Mouse (Mus musculus): ENCODE measurements around the gene Tut7. TPM values are rescaled to one million over a fixed set of nuclear protein-coding genes. Genes with fewer than 3 reads are reported as not detected.

The Tut7 gene
- total and polyA plus RNA-seq, 3 experiments: 47.7 to 135 (median 53.8) TPM

DNA sequence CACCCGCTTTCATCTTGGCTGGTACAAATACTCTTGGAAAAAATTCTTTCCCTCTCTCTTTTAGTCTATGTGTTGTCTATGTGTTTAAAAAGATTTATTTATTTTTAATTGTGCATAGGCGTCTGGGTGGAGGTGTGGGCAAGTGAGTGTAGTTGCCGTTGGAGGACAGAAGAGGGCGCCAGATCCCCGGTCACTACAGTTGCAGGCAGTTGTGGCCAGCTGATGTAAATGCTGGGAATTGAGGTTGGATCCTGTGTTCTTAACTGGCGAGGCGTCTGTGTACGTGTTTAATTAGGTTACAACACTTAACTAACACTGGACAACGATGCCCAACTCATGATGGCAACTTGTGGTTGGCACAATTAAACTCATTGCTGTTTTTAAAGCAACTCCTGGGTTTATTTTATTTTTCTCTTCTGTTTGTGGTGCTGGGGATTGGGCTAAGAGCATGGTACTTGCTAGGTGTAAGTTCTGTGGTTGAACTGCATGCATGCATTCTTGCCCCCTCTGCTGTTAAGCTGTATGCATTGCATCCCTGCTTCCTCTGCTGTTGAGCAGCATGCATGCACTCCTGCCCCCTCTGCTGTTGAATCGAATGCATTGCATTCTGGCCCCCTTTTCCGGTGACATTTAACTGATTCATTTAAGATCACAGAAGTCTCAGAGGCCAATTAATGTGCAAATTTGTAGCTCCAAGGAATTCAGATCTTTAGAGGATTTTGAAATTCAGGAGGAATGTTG is 17.7 kb upstream of the Tut7 start:
- H3K27me3 ChIP-seq (ENCODE audit: control insufficient read depth in 1 of 2, insufficient read depth in 2 of 2, low read length in 2 of 2): no peaks in the 10 kb centered on the region
- H3K9ac ChIP-seq (ENCODE audit: control insufficient read depth, low read depth, low read length, poor library complexity, severe bottlenecking): no peak overlapping the region
- H3K9me3 ChIP-seq (replicated peaks; ENCODE audit: insufficient read depth, low read length): no peaks in the 10 kb centered on the region
- no peak overlapping the region for H3K27ac ChIP-seq (ENCODE audit: control insufficient read depth, low read depth, low read length)
- H3K4me1 ChIP-seq (ENCODE audit: control insufficient read depth in 1 of 2, insufficient read depth in 2 of 2, low read length in 2 of 2): peaks cover 0 to 8% of the 10 kb centered on the region in 2 experiments; a peak in 2 of 4 replicates
- H3K79me2 ChIP-seq (ENCODE audit: control insufficient read depth, insufficient read depth, low read length, poor library complexity): no peaks in the 10 kb centered on the region
- DNase-seq (ENCODE audit: low read depth, low spot score): peak; percentile 95
- no peak overlapping the region for H3K4me3 ChIP-seq (ENCODE audit: control insufficient read depth in 1 of 2, insufficient read depth in 1 of 2, low read depth in 2 of 2, low read length in 2 of 2)
- H3K36me3 ChIP-seq (ENCODE audit: control insufficient read depth in 1 of 2, insufficient read depth in 2 of 2, low read length in 2 of 2): peaks cover 0 to 9% of the 10 kb centered on the region in 2 experiments; a peak in 2 of 4 replicates
- TF ChIP-seq TBP (IDR thresholded peaks at IDR 0.05; ENCODE audit: low read depth, low read length) (0 out of 2 replicates have a peak, but pooled peaks have one; percentile 40), ELF1 (IDR thresholded peaks at IDR 0.05; ENCODE audit: low read depth, low read length) (0 out of 2 replicates have a peak, but pooled peaks have one; percentile 40), SIN3A (IDR thresholded peaks at IDR 0.05; ENCODE audit: low read length) (peak; percentile 74; the same call in 1 of the 2 replicates), RAD21 (IDR thresholded peaks at IDR 0.05; ENCODE audit: low read depth, low read length) (peak; percentile 91), USF1 (IDR thresholded peaks at IDR 0.05; ENCODE audit: low read depth, low read length) (no peak), MYB (IDR thresholded peaks at IDR 0.05; ENCODE audit: low read depth, low read length) (no peak), JUND (IDR thresholded peaks at IDR 0.05; ENCODE audit: low read depth, low read length) (peak; percentile 61; the same call in 1 of the 2 replicates), CHD2 (IDR thresholded peaks at IDR 0.05; ENCODE audit: low read length) (no peak), E2F4 (IDR thresholded peaks at IDR 0.05; ENCODE audit: borderline replicate concordance, low read depth, low read length) (no peak), ZKSCAN1 (IDR thresholded peaks at IDR 0.05; ENCODE audit: low read depth, low read length) (no peak), BHLHE40 (IDR thresholded peaks at IDR 0.05; ENCODE audit: borderline replicate concordance, low read depth, low read length) (0 out of 2 replicates have a peak, but pooled peaks have one; percentile 18), HCFC1 (IDR thresholded peaks at IDR 0.05; ENCODE audit: low read depth, low read length) (peak; percentile 41), MAZ (IDR thresholded peaks at IDR 0.05; ENCODE audit: low read depth, low read length) (peak; percentile 64; the same call in 1 of the 2 replicates), CTCF (IDR thresholded peaks at IDR 0.05 in 2 of 3, conservative IDR thresholded peaks at IDR 0.05 in 1 of 3; ENCODE audit: control insufficient read depth in 1 of 3, insufficient read depth in 1 of 3, low read depth in 2 of 3, low read length in 3 of 3, poor library complexity in 1 of 3, severe bottlenecking in 1 of 3) (peak; percentile 92 to 100 (median 99)), UBTF (IDR thresholded peaks at IDR 0.05; ENCODE audit: borderline replicate concordance, insufficient read depth, low read depth, low read length) (no peak), MEF2A (IDR thresholded peaks at IDR 0.05; ENCODE audit: extremely low read depth, insufficient replicate concordance, low read depth, low read length, poor library complexity, severe bottlenecking) (no peak), ZMIZ1 (IDR thresholded peaks at IDR 0.05; ENCODE audit: low read depth, low read length) (no peak), POLR2AphosphoS5 (IDR thresholded peaks at IDR 0.05; ENCODE audit: borderline replicate concordance, low read depth, low read length) (no peak), POLR2A (IDR thresholded peaks at IDR 0.05; ENCODE audit: control insufficient read depth in 1 of 2, insufficient read depth in 1 of 2, low read depth in 1 of 2, low read length in 2 of 2, poor library complexity in 1 of 2) (no peak), SMC3 (IDR thresholded peaks at IDR 0.05; ENCODE audit: low read depth, low read length) (peak; percentile 99), MAX (IDR thresholded peaks at IDR 0.05; ENCODE audit: low read length) (peak; percentile 77), EP300 (IDR thresholded peaks at IDR 0.05; ENCODE audit: low read depth in 1 of 2, low read length in 2 of 2) (no peak), MYC (IDR thresholded peaks at IDR 0.05; ENCODE audit: low read depth, low read length) (peak; percentile 89), CHD1 (IDR thresholded peaks at IDR 0.05; ENCODE audit: low read depth, low read length) (no peak), RCOR1 (IDR thresholded peaks at IDR 0.05; ENCODE audit: low read depth, low read length) (no peak), TAL1 (IDR thresholded peaks at IDR 0.05; ENCODE audit: low read length) (no peak), TCF12 (IDR thresholded peaks at IDR 0.05; ENCODE audit: low read depth, low read length) (no peak), GABPA (IDR thresholded peaks at IDR 0.05; ENCODE audit: low read depth, low read length) (no peak), USF2 (IDR thresholded peaks at IDR 0.05; ENCODE audit: borderline replicate concordance in 1 of 2, insufficient read depth in 1 of 2, low read depth in 1 of 2, low read length in 2 of 2) (no peak), ZC3H11A (IDR thresholded peaks at IDR 0.05; ENCODE audit: low read depth, low read length) (peak; percentile 96), ZNF384 (IDR thresholded peaks at IDR 0.05; ENCODE audit: low read depth, low read length) (peak; percentile 61), NRF1 (IDR thresholded peaks at IDR 0.05; ENCODE audit: insufficient read depth, low read depth, low read length, poor library complexity, severe bottlenecking) (0 out of 2 replicates have a peak, but pooled peaks have one; percentile 25), ETS1 (IDR thresholded peaks at IDR 0.05; ENCODE audit: low read depth, low read length) (peak; percentile 36; the same call in 1 of the 2 replicates), NELFE (IDR thresholded peaks at IDR 0.05; ENCODE audit: low read depth, low read length) (no peak), GATA1 (IDR thresholded peaks at IDR 0.05; ENCODE audit: low read depth, low read length) (0 out of 2 replicates have a peak, but pooled peaks have one; percentile 15)

All from MEL (cell line).